Mouse (Mus musculus) olfactory bulb, adult 2 months (tissue): Measurements from ENCODE around the gene Olfr1122. TPM values are rescaled to one million over a fixed set of nuclear protein-coding genes. Genes with fewer than 3 reads are reported as not detected.

Experiments used
- H3K27ac ChIP-seq: fragments of 200-500 bp; 2 replicates; pipeline ENCODE4 v1.5.1; 2012; ENCODE audit warnings: low read depth, low read length; ENCODE audit not compliant: insufficient read depth
- H3K4me1 ChIP-seq: fragments of 200-500 bp; 2 replicates; pipeline ENCODE4 v1.6.1; 2012; ENCODE audit warnings: low read length; ENCODE audit not compliant: control insufficient read depth, insufficient read depth
- H3K4me3 ChIP-seq: fragments of 200-500 bp; 2 replicates; pipeline ENCODE4 v1.5.1; 2012; ENCODE audit warnings: mild to moderate bottlenecking, low read depth, low read length, moderate library complexity; ENCODE audit not compliant: insufficient read depth
- CTCF ChIP-seq: fragments of 200-500 bp; IDR thresholded peaks from 2 replicates; pipeline ENCODE4 v1.5.1; 2012; ENCODE audit warnings: low read depth, mild to moderate bottlenecking, low read length, moderate library complexity; ENCODE audit not compliant: insufficient read depth
- POLR2A ChIP-seq: fragments of 200-500 bp; IDR thresholded peaks from 2 replicates; pipeline ENCODE4 v1.6.1; 2012; ENCODE audit warnings: mild to moderate bottlenecking, low read depth, low read length, moderate library complexity; ENCODE audit not compliant: insufficient read depth
- WGBS: fragments of 180-500 bp; shearing (Covaris S2); methylation state at CpG from one replicate; pipeline ENCODE4 v1.1.7; 2018; 5-methylcytosine and 5-hydroxymethylcytosine counted together
- polyA plus RNA-seq: library from polyadenylated mRNA; stranded (reverse); fragments of >200 nt; gene quantifications from 2 replicates; pipeline ENCODE4 v1.2.4, GENCODE M21; 2012; ENCODE audit warnings: low replicate concordance; ENCODE audit not compliant: missing spikeins, insufficient read depth, insufficient read length

The Olfr1122 gene
- polyA plus RNA-seq, 1 experiment, result not detected

DNA sequence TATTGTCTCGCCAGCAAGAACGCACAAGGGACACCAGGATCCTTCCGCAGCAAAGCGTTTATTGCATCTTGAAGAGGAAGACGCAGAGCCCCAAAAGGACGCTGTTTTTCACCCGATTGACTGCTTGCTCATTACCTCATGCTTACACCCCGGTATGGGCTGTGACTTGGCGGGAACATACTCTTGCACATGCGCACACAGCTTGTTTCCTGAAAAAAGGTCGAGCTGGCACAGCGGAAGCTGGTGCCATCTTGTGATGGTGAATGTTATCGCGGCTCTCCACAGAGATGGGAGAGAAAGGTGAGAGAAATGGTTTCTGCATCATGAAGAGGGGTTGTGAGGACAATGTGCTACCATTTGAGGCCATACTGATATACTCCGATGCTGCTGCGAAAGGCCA is 52.1 kb downstream of the Olfr1122 start:
- WGBS, result 90% methylated on average over 16 of the region's 16 CpGs
- Histone ChIP-seq H3K4me3 (no peak overlapping the region), H3K27ac (no peak overlapping the region), H3K4me1 (no peaks in the 10 kb centered on the region)
- TF ChIP-seq CTCF, result no peak
- TF ChIP-seq POLR2A, result no peak

Other genes with a start within 250 kb of the Olfr1122 start
- not detected in 2 replicates for gene Olfr1110, start 245.5 kb upstream of the Olfr1122 start, polyA plus RNA-seq
- not detected in 2 replicates for gene Olfr1111, start 233.2 kb upstream of the Olfr1122 start, polyA plus RNA-seq
- not detected in 2 replicates for gene Olfr1112, start 198.1 kb upstream of the Olfr1122 start, polyA plus RNA-seq
- not detected in 2 replicates for gene Olfr1113, start 176.9 kb upstream of the Olfr1122 start, polyA plus RNA-seq
- not detected in 2 replicates for gene Olfr1115, start 137.8 kb upstream of the Olfr1122 start, polyA plus RNA-seq
- not detected in 2 replicates for gene Olfr1116, start 118.3 kb upstream of the Olfr1122 start, polyA plus RNA-seq
- not detected in 2 replicates for gene Olfr1118, start 78.3 kb upstream of the Olfr1122 start, polyA plus RNA-seq
- not detected in 2 replicates for gene Olfr1120, start 31.0 kb upstream of the Olfr1122 start, polyA plus RNA-seq
- gene Olfr1121, start 16.0 kb upstream of the Olfr1122 start, polyA plus RNA-seq, result not detected in 2 replicates
- gene Olfr1123, start 30.8 kb downstream of the Olfr1122 start, polyA plus RNA-seq, result not detected in 2 replicates
- gene Olfr1124, start 44.4 kb downstream of the Olfr1122 start, polyA plus RNA-seq, result not detected in 2 replicates
- gene Olfr1126, start 68.1 kb downstream of the Olfr1122 start, polyA plus RNA-seq, result not detected in 2 replicates
- not detected in 2 replicates for gene Pramel7, start 111.2 kb downstream of the Olfr1122 start, polyA plus RNA-seq
- not detected in 2 replicates for gene Pramel6, start 120.7 kb downstream of the Olfr1122 start, polyA plus RNA-seq
- gene Olfr153, start 145.9 kb downstream of the Olfr1122 start, polyA plus RNA-seq, result not detected in 2 replicates
- not detected in 2 replicates for gene Olfr1128, start 159.7 kb downstream of the Olfr1122 start, polyA plus RNA-seq
- not detected in 2 replicates for gene Olfr1129, start 188.1 kb downstream of the Olfr1122 start, polyA plus RNA-seq
- gene Olfr1130, start 220.4 kb downstream of the Olfr1122 start, polyA plus RNA-seq, result not detected in 2 replicates
- gene Olfr1131, start 241.3 kb downstream of the Olfr1122 start, polyA plus RNA-seq, result not detected in 2 replicates